Mouse (Mus musculus) MEL (cell line): ENCODE results near the gene Bpgm. TPM values are rescaled to one million over a fixed set of nuclear protein-coding genes. Genes with fewer than 3 reads are reported as not detected.

ENCODE experiments used
- DNase-seq: peaks from one replicate; pipeline ENCODE4 v3.0.0; 2011; ENCODE audit warnings: low read depth, low spot score
- H3K27ac ChIP-seq: 2 replicates; pipeline ENCODE4 v1.5.1; 2012; ENCODE audit warnings: low read depth, mild to moderate bottlenecking, control low read depth, low read length, moderate library complexity; ENCODE audit not compliant: control insufficient read depth
- H3K27me3 ChIP-seq, 2 experiments: fragments of 150-350 bp in 1 of 2; sonication (generic) in 1 of 2; 2 replicates each; pipeline ENCODE4 v1.6.1; 2012; ENCODE audit warnings: low read length in 2 of 2, mild to moderate bottlenecking in 2 of 2, improper control_type of control experiment in 1 of 2, moderate library complexity in 1 of 2; ENCODE audit not compliant: insufficient read depth in 2 of 2, control insufficient read depth in 1 of 2
- H3K36me3 ChIP-seq, 2 experiments: 2 replicates each; pipeline ENCODE4 v1.6.1; 2012 to 2014; ENCODE audit warnings: low read length in 2 of 2, improper control_type of control experiment in 1 of 2, inconsistent platforms in 1 of 2, mild to moderate bottlenecking in 1 of 2; ENCODE audit not compliant: insufficient read depth in 2 of 2, control insufficient read depth in 1 of 2
- H3K4me1 ChIP-seq, 2 experiments: fragments of 150-350 bp in 1 of 2; sonication (generic) in 1 of 2; 2 replicates each; pipeline ENCODE4 v1.6.1; 2012; ENCODE audit warnings: low read length in 2 of 2, improper control_type of control experiment in 1 of 2, mild to moderate bottlenecking in 1 of 2; ENCODE audit not compliant: insufficient read depth in 2 of 2, control insufficient read depth in 1 of 2
- H3K4me3 ChIP-seq, 2 experiments: fragments of 150-350 bp in 1 of 2; sonication (generic) in 1 of 2; 2 replicates each; pipeline ENCODE4 v1.5.1; 2012; ENCODE audit warnings: low read depth in 2 of 2, low read length in 2 of 2, mild to moderate bottlenecking in 2 of 2, moderate library complexity in 2 of 2, control low read depth in 1 of 2, improper control_type of control experiment in 1 of 2; ENCODE audit not compliant: control insufficient read depth in 1 of 2, insufficient read depth in 1 of 2
- H3K79me2 ChIP-seq: 2 replicates; pipeline ENCODE4 v1.6.1; 2012; ENCODE audit warnings: mild to moderate bottlenecking, low read length, moderate library complexity; ENCODE audit not compliant: control insufficient read depth, poor library complexity, insufficient read depth
- H3K9ac ChIP-seq: 2 replicates; pipeline ENCODE4 v1.6.1; 2012; ENCODE audit warnings: low read depth, mild to moderate bottlenecking, control low read depth, low read length, moderate library complexity; ENCODE audit not compliant: control insufficient read depth, poor library complexity, severe bottlenecking
- H3K9me3 ChIP-seq: fragments of 150-350 bp; sonication (generic); replicated peaks from 2 replicates; pipeline ENCODE4 v1.6.1; 2012; ENCODE audit warnings: mild to moderate bottlenecking, low read length, improper control_type of control experiment, moderate library complexity; ENCODE audit not compliant: insufficient read depth
- BHLHE40 ChIP-seq: IDR thresholded peaks from 2 replicates; pipeline ENCODE4 v1.6.1; 2012; ENCODE audit warnings: low read depth, mild to moderate bottlenecking, inconsistent platforms, low read length, improper control_type of control experiment, borderline replicate concordance
- CHD1 ChIP-seq: IDR thresholded peaks from 2 replicates; pipeline ENCODE4 v1.6.1; 2012; ENCODE audit warnings: low read depth, mild to moderate bottlenecking, inconsistent platforms, low read length, improper control_type of control experiment
- CTCF ChIP-seq, 3 experiments: IDR thresholded peaks in 2 of 3; conservative IDR thresholded peaks in 1 of 3; 2 replicates each; pipeline ENCODE4 v1.5.1; 2011 to 2012; ENCODE audit warnings: low read length in 3 of 3, low read depth in 2 of 3, mild to moderate bottlenecking in 2 of 3, improper control_type of control experiment in 1 of 3, inconsistent platforms in 1 of 3, mixed read lengths in 1 of 3, moderate library complexity in 1 of 3; ENCODE audit not compliant: control insufficient read depth in 1 of 3, insufficient read depth in 1 of 3, poor library complexity in 1 of 3, severe bottlenecking in 1 of 3
- E2F4 ChIP-seq: IDR thresholded peaks from 2 replicates; pipeline ENCODE4 v1.6.1; 2011; ENCODE audit warnings: low read depth, low read length, improper control_type of control experiment, borderline replicate concordance
- GABPA ChIP-seq: IDR thresholded peaks from 2 replicates; pipeline ENCODE4 v1.6.1; 2012; ENCODE audit warnings: low read depth, mild to moderate bottlenecking, inconsistent platforms, low read length, improper control_type of control experiment, moderate library complexity
- JUND ChIP-seq: IDR thresholded peaks from 2 replicates; pipeline ENCODE4 v1.6.1; 2011; ENCODE audit warnings: low read depth, mild to moderate bottlenecking, improper control_type of control experiment, low read length
- MEF2A ChIP-seq: IDR thresholded peaks from 2 replicates; pipeline ENCODE4 v1.6.1; 2014; ENCODE audit warnings: low read depth, mild to moderate bottlenecking, inconsistent platforms, low read length, improper control_type of control experiment; ENCODE audit not compliant: poor library complexity, insufficient replicate concordance, severe bottlenecking; ENCODE audit errors: extremely low read depth
- MXI1 ChIP-seq: IDR thresholded peaks from 2 replicates; pipeline ENCODE4 v1.6.1; 2011; ENCODE audit warnings: mild to moderate bottlenecking, low read depth, low read length, improper control_type of control experiment
- MYB ChIP-seq: IDR thresholded peaks from 2 replicates; pipeline ENCODE4 v1.6.1; 2011; ENCODE audit warnings: mild to moderate bottlenecking, low read depth, low read length, improper control_type of control experiment
- NRF1 ChIP-seq: IDR thresholded peaks from 2 replicates; pipeline ENCODE4 v1.6.1; 2014; ENCODE audit warnings: low read depth, mild to moderate bottlenecking, inconsistent platforms, low read length, improper control_type of control experiment, moderate library complexity; ENCODE audit not compliant: poor library complexity, insufficient read depth, severe bottlenecking
- POLR2A ChIP-seq, 2 experiments: IDR thresholded peaks; 2 replicates each; pipeline ENCODE4 v1.6.1; 2011 to 2012; ENCODE audit warnings: low read length in 2 of 2, mild to moderate bottlenecking in 2 of 2, control low read depth in 1 of 2, improper control_type of control experiment in 1 of 2, low read depth in 1 of 2, moderate library complexity in 1 of 2; ENCODE audit not compliant: control insufficient read depth in 1 of 2, insufficient read depth in 1 of 2, poor library complexity in 1 of 2
- POLR2AphosphoS5 ChIP-seq: IDR thresholded peaks from 2 replicates; pipeline ENCODE4 v1.6.1; 2012; ENCODE audit warnings: low read depth, borderline replicate concordance, mild to moderate bottlenecking, inconsistent platforms, low read length, moderate library complexity, mixed read lengths
- RAD21 ChIP-seq: IDR thresholded peaks from 2 replicates; pipeline ENCODE4 v1.6.1; 2011; ENCODE audit warnings: mild to moderate bottlenecking, low read depth, low read length, improper control_type of control experiment
- SMC3 ChIP-seq: IDR thresholded peaks from 2 replicates; pipeline ENCODE4 v1.6.1; 2011; ENCODE audit warnings: low read depth, low read length, improper control_type of control experiment
- TBP ChIP-seq: IDR thresholded peaks from 2 replicates; pipeline ENCODE4 v1.8.0; 2011; ENCODE audit warnings: low read depth, low read length, improper control_type of control experiment
- UBTF ChIP-seq: IDR thresholded peaks from 2 replicates; pipeline ENCODE4 v1.6.1; 2012; ENCODE audit warnings: low read depth, mild to moderate bottlenecking, inconsistent platforms, low read length, improper control_type of control experiment, moderate library complexity, borderline replicate concordance; ENCODE audit not compliant: insufficient read depth
- USF1 ChIP-seq: IDR thresholded peaks from 2 replicates; pipeline ENCODE4 v1.6.1; 2014; ENCODE audit warnings: low read depth, mild to moderate bottlenecking, inconsistent platforms, low read length, improper control_type of control experiment, moderate library complexity
- ZC3H11A ChIP-seq: IDR thresholded peaks from 2 replicates; pipeline ENCODE4 v1.6.1; 2012; ENCODE audit warnings: low read depth, mild to moderate bottlenecking, inconsistent platforms, low read length, improper control_type of control experiment
- ZKSCAN1 ChIP-seq: IDR thresholded peaks from 2 replicates; pipeline ENCODE4 v1.6.1; 2012; ENCODE audit warnings: low read depth, mild to moderate bottlenecking, inconsistent platforms, low read length, improper control_type of control experiment, moderate library complexity
- ZMIZ1 ChIP-seq: IDR thresholded peaks from 2 replicates; pipeline ENCODE4 v1.6.1; 2012; ENCODE audit warnings: low read depth, mild to moderate bottlenecking, inconsistent platforms, low read length, improper control_type of control experiment, moderate library complexity
- polyA plus RNA-seq, 2 experiments: library from polyadenylated mRNA; stranded (reverse) in 1 of 2; unstranded in 1 of 2; fragments of >175 nt in 1 of 2; fragments of >200 nt in 1 of 2; gene quantifications; 2 replicates each; pipeline versions ENCODE4 v1.2.1 to v1.2.4; 2012; ENCODE audit warnings: low replicate concordance in 2 of 2, low read depth in 1 of 2; ENCODE audit not compliant: insufficient read length in 2 of 2, insufficient read depth in 1 of 2, missing spikeins in 1 of 2
- total RNA-seq: library from RNA; depleted of rRNA; stranded (reverse); fragments of 300-350 nt; gene quantifications from 2 replicates; pipeline ENCODE4 v1.2.3, GENCODE M21; 2012

Gene Bpgm
- total and polyA plus RNA-seq, 3 experiments, result 11.1 to 14.1 TPM; not detected in 1

DNA sequence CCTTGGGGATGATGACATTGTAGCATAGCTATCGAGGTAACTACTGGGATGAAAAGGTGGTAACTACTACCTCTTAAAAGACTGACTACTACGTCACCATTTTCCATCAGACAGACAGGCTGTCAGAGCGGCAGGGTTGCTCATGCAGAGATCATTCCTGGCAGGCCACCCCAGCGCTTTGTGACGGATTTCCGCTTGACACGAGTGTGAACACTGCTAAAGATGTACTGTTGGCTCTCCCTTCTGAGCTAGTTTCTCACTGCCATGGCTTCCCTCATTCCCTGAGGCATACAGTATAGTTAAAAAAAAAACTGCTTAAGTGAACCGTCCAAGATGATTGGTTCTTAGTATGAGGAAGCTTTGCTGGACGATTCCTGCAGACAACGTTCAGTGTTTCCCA is 69.3 kb downstream of the Bpgm start:
- no peak for TF ChIP-seq RAD21
- no peak for TF ChIP-seq GABPA
- TF ChIP-seq MEF2A, result no peak
- no peak for TF ChIP-seq UBTF
- TF ChIP-seq NRF1, result no peak
- TF ChIP-seq ZMIZ1, result no peak
- H3K4me3 ChIP-seq, result no peak overlapping the region
- H3K9ac ChIP-seq, result no peak overlapping the region
- peaks cover 3 to 8% of the 10 kb centered on the region in 2 experiments for H3K27me3 ChIP-seq
- H3K9me3 ChIP-seq, result no peaks in the 10 kb centered on the region
- no peak for DNase-seq
- no peaks in the 10 kb centered on the region for H3K36me3 ChIP-seq
- no peaks in the 10 kb centered on the region for H3K4me1 ChIP-seq
- H3K27ac ChIP-seq, result no peak overlapping the region
- H3K79me2 ChIP-seq, result no peaks in the 10 kb centered on the region

DNA sequence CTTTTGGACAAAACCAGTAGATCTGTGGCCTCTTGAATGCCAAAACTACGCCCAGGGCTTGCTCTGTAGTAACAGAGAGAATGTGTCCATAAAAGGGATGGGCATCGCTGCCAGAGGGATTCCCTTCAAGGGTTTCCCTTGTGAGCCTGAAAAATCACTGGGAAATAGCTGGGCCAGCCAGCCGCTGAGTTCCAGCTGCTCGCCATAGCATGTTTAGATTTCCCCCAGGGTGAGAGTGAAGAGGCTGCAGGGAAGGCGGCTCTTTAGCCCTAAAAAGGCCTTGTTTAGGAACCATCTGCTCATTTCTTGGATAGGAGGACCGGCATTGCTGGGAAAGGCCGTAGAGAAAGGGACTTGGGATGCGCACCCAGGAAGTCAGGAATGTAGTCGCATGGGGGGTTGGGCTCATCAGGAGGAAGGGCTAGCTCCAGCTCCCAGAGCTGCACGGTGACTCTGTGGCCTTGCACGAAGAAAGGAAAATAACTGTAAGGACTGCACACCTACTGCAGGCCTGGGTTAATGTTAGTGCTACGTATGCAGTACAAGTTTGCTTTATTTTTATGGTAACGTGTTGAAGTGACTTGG is 72.5 kb downstream of the Bpgm start:
- no peak overlapping the region for H3K27ac ChIP-seq
- H3K9me3 ChIP-seq, result no peaks in the 10 kb centered on the region
- no peaks in the 10 kb centered on the region for H3K79me2 ChIP-seq
- TF ChIP-seq ZKSCAN1 (no peak), E2F4 (no peak)
- no peak overlapping the region for H3K9ac ChIP-seq
- H3K4me1 ChIP-seq, result no peaks in the 10 kb centered on the region
- H3K27me3 ChIP-seq, result no peaks in the 10 kb centered on the region
- no peak for DNase-seq
- H3K36me3 ChIP-seq, result no peaks in the 10 kb centered on the region
- no peak overlapping the region for H3K4me3 ChIP-seq

DNA sequence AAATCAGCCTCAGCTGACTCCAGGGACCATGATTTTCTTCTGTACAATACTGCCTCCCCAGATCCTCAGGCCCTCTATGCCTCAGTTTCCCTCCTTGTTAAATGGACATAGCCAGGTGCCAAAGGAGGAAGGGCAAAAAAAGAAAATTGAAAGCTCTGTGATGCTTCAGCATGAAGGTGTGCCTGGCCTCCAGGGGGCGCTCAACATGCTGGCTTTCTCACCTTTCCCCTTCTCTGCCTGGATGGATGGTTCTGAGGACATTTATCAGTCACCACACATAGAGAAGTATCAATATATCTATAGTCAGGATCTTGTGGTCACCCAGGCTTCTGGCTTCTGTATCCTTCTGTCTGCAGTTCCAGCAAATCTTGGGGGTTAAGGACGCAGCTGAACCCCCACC is 73.0 kb downstream of the Bpgm start:
- H3K4me1 ChIP-seq, result no peaks in the 10 kb centered on the region
- H3K27ac ChIP-seq, result no peak overlapping the region
- peak; percentile 43 for DNase-seq
- H3K9ac ChIP-seq, result no peak overlapping the region
- TF ChIP-seq BHLHE40 (no peak), TBP (no peak), USF1 (no peak), POLR2A (IDR thresholded peaks at IDR 0.05; ENCODE audit: control insufficient read depth in 1 of 2, insufficient read depth in 1 of 2, low read depth in 1 of 2, low read length in 2 of 2, poor library complexity in 1 of 2) (no peak), JUND (no peak), MEF2A (no peak), CHD1 (no peak), MYB (no peak), ZMIZ1 (no peak), SMC3 (peak; percentile 72), ZKSCAN1 (no peak), UBTF (no peak), CTCF (IDR thresholded peaks at IDR 0.05 in 2 of 3, conservative IDR thresholded peaks at IDR 0.05 in 1 of 3; ENCODE audit: control insufficient read depth in 1 of 3, insufficient read depth in 1 of 3, low read depth in 2 of 3, low read length in 3 of 3, poor library complexity in 1 of 3, severe bottlenecking in 1 of 3) (peak; percentile 74 to 88 (median 88)), POLR2AphosphoS5 (no peak), ZC3H11A (peak; percentile 16), MXI1 (no peak), RAD21 (peak; percentile 38)
- no peaks in the 10 kb centered on the region for H3K79me2 ChIP-seq
- no peaks in the 10 kb centered on the region; a peak in 1 of 4 replicates for H3K27me3 ChIP-seq
- no peaks in the 10 kb centered on the region for H3K9me3 ChIP-seq
- no peaks in the 10 kb centered on the region for H3K36me3 ChIP-seq
- H3K4me3 ChIP-seq, result no peak overlapping the region
